20 mouse cellular contexts compared by ENCODE assay signal in genomic region chr2:8061687-8062086, GRCm38 (mm10).
DNase-seq lines count a peak whose midpoint lies in the region; ATAC-seq and TF ChIP-seq lines count a peak whose summit lies in the region.
"Had no signal": no experiment of that assay in that cellular context is flagged by ENCODE, and none has a peak within 500 bp of the region (broad histone marks: within the 10 kb centered on the region; RNA-seq: fewer than 3 reads in every experiment).

No protein-coding gene starts in this region.

- ATAC-seq in forebrain, embryonic 15.5 days (replicated peaks): no peak
- ATAC-seq in forebrain, embryonic 12.5 days (ENCODE audit: low FRiP score): no peak
- ATAC-seq: activated CD4-positive, CD25-positive, alpha-beta regulatory T cell, adult 4 months; intestine, embryonic 15.5 days; Patski had no signal

- H3K27me3 ChIP-seq in forebrain, embryonic 15.5 days: no peaks in the 10 kb centered on the region
- no peaks in the 10 kb centered on the region for H3K27me3 ChIP-seq in forebrain, embryonic 12.5 days
- H3K27me3 ChIP-seq: embryonic facial prominence, embryonic 13.5 days; heart, embryonic 12.5 days; intestine, embryonic 15.5 days; Patski had no signal

- H3K4me1 ChIP-seq in forebrain, embryonic 15.5 days: no peaks in the 10 kb centered on the region
- H3K4me1 ChIP-seq in forebrain, embryonic 12.5 days: no peaks in the 10 kb centered on the region
- H3K4me1 ChIP-seq: embryonic facial prominence, embryonic 13.5 days; heart, embryonic 12.5 days; hindbrain, embryonic 10.5 days; intestine, embryonic 15.5 days had no signal

- 39% methylated on average over 1 of the region's 1 CpGs for WGBS in forebrain, embryonic 15.5 days
- WGBS in forebrain, embryonic 12.5 days: 63% methylated on average over 1 of the region's 1 CpGs

- no peak overlapping the region for H3K4me2 ChIP-seq in forebrain, embryonic 15.5 days (replicated peaks)
- no peak overlapping the region for H3K4me2 ChIP-seq in forebrain, embryonic 12.5 days
- H3K4me2 ChIP-seq: embryonic facial prominence, embryonic 13.5 days; heart, embryonic 12.5 days; hindbrain, embryonic 14.5 days; intestine, embryonic 15.5 days had no signal

- H3K4me3 ChIP-seq in forebrain, embryonic 15.5 days: no peak overlapping the region
- H3K4me3 ChIP-seq in forebrain, embryonic 12.5 days (replicated peaks): no peak overlapping the region
- no peak overlapping the region for H3K4me3 ChIP-seq in layer of hippocampus, adult 2 months
- H3K4me3 ChIP-seq: embryonic facial prominence, embryonic 13.5 days; heart, adult 2 months; heart, embryonic 12.5 days; hindbrain, embryonic 10.5 days; intestine, embryonic 15.5 days had no signal

- H3K36me3 ChIP-seq in forebrain, embryonic 15.5 days: no peaks in the 10 kb centered on the region
- H3K36me3 ChIP-seq in forebrain, embryonic 12.5 days (replicated peaks): no peaks in the 10 kb centered on the region
- H3K36me3 ChIP-seq: embryonic facial prominence, embryonic 13.5 days; heart, embryonic 12.5 days; hindbrain, embryonic 10.5 days; intestine, embryonic 15.5 days had no signal

- peak overlapping the region; percentile 68 for H3K27ac ChIP-seq in forebrain, embryonic 15.5 days (replicated peaks)
- H3K27ac ChIP-seq in forebrain, embryonic 12.5 days: no peak overlapping the region
- H3K27ac ChIP-seq in layer of hippocampus, adult 2 months: peak overlapping the region; percentile 20; the same call in 1 of the 2 replicates
- H3K27ac ChIP-seq: embryonic facial prominence, embryonic 13.5 days; heart, adult 2 months; hindbrain, embryonic 10.5 days; hindbrain, embryonic 14.5 days; intestine, embryonic 15.5 days had no signal

- no peak overlapping the region for H3K9ac ChIP-seq in forebrain, embryonic 15.5 days (replicated peaks)
- H3K9ac ChIP-seq in forebrain, embryonic 12.5 days: no peak overlapping the region
- H3K9ac ChIP-seq: embryonic facial prominence, embryonic 13.5 days; heart, embryonic 12.5 days; hindbrain, embryonic 14.5 days; intestine, embryonic 15.5 days had no signal

- no peaks in the 10 kb centered on the region for H3K9me3 ChIP-seq in forebrain, embryonic 15.5 days
- H3K9me3 ChIP-seq in forebrain, embryonic 12.5 days: no peaks in the 10 kb centered on the region
- H3K9me3 ChIP-seq: embryonic facial prominence, embryonic 13.5 days; heart, embryonic 12.5 days; hindbrain, embryonic 10.5 days; intestine, embryonic 15.5 days had no signal

- TF ChIP-seq CTCF in layer of hippocampus, adult 2 months (conservative IDR thresholded peaks at IDR 0.05): no peak

- DNase-seq in layer of hippocampus, adult 2 months (ENCODE audit: low spot score in 2 of 2): no peak
- DNase-seq in layer of hippocampus, postnatal 36 days: no peak
- DNase-seq in Muller cell, postnatal 12 days (ENCODE audit: inconsistent ontology term): peak; percentile 81
- peak; percentile 54 for DNase-seq in brain, embryonic 18.5 days (ENCODE audit: low read depth, low spot score)
- no peak for DNase-seq in natural killer cell, adult 2 months (ENCODE audit: low spot score in 2 of 2)
- DNase-seq: adrenal gland, postnatal 25 days; cerebellum, adult 18-20 months; cerebellum, adult 9-11 months; cerebellum, postnatal 36 days; gastrocnemius, postnatal 10 days; heart, adult 2 months had no signal

Comparison
In these comparisons a context has a peak if more than half of its experiments do, and no peak if none do; other contexts are left out.
1. DNase-seq: peak in Muller cell, postnatal 12 days (single experiment) and brain, embryonic 18.5 days (single experiment); none in layer of hippocampus, adult 2 months (0 of 2), layer of hippocampus, postnatal 36 days (0 of 2) and natural killer cell, adult 2 months (0 of 2).